Mouse (Mus musculus) CH12.LX (cell line): ENCODE results near the gene Cntn4. TPM values are rescaled to one million over a fixed set of nuclear protein-coding genes. Genes with fewer than 3 reads are reported as not detected.

Source experiments
- DNase-seq: peaks from one replicate; pipeline ENCODE4 v3.0.0-alpha.2; 2013; ENCODE audit errors: extremely low read depth
- H3K27ac ChIP-seq: 2 replicates; pipeline ENCODE4 v1.5.1; 2012; ENCODE audit warnings: low read depth, mild to moderate bottlenecking, control low read depth, moderate library complexity; ENCODE audit not compliant: insufficient read depth
- H3K27me3 ChIP-seq: replicated peaks from 2 replicates; pipeline ENCODE3; 2012; ENCODE audit warnings: inconsistent platforms
- H3K36me3 ChIP-seq, 2 experiments: replicated peaks in 1 of 2; 2 replicates each; pipeline versions ENCODE3 to v1.6.1; 2012; ENCODE audit warnings: inconsistent platforms in 1 of 2, low read length in 1 of 2, mild to moderate bottlenecking in 1 of 2, mixed read lengths in 1 of 2, moderate library complexity in 1 of 2; ENCODE audit not compliant: control insufficient read depth in 1 of 2, insufficient read depth in 1 of 2
- H3K4me1 ChIP-seq, 2 experiments: 2 replicates each; pipeline ENCODE4 v1.6.1; 2012; ENCODE audit warnings: inconsistent platforms in 1 of 2, moderate library complexity in 1 of 2; ENCODE audit not compliant: insufficient read depth in 2 of 2, control insufficient read depth in 1 of 2
- H3K4me2 ChIP-seq: 2 replicates; pipeline ENCODE4 v1.6.1; 2012; ENCODE audit warnings: low read depth, mild to moderate bottlenecking, control low read depth; ENCODE audit not compliant: poor library complexity, insufficient read depth, severe bottlenecking
- H3K4me3 ChIP-seq, 3 experiments: fragments of 150-350 bp in 1 of 3; sonication (generic) in 1 of 3; replicated peaks in 1 of 3; 2 replicates each; pipeline versions ENCODE3 to v1.5.1; 2011 to 2012; ENCODE audit warnings: low read depth in 2 of 3, low read length in 2 of 3, mild to moderate bottlenecking in 2 of 3, moderate library complexity in 2 of 3, control low read depth in 1 of 3, improper control_type of control experiment in 1 of 3, inconsistent platforms in 1 of 3, mixed read lengths in 1 of 3; ENCODE audit not compliant: poor library complexity in 1 of 3
- H3K79me2 ChIP-seq: replicated peaks from 2 replicates; pipeline ENCODE4 v1.6.1; 2012; ENCODE audit warnings: mild to moderate bottlenecking, moderate library complexity; ENCODE audit not compliant: control insufficient read depth, poor library complexity, insufficient read depth, severe bottlenecking; ENCODE audit errors: extremely low read depth
- H3K9ac ChIP-seq: 2 replicates; pipeline ENCODE4 v1.6.1; 2012; ENCODE audit warnings: low read depth, mild to moderate bottlenecking, control low read depth, moderate library complexity; ENCODE audit not compliant: insufficient read depth
- H3K9me3 ChIP-seq: replicated peaks from 2 replicates; pipeline ENCODE3; 2012; ENCODE audit warnings: low read length, inconsistent platforms, mixed read lengths
- BHLHE40 ChIP-seq: IDR thresholded peaks from 2 replicates; pipeline ENCODE4 v1.6.1; 2011; ENCODE audit warnings: mild to moderate bottlenecking, low read depth, low read length, improper control_type of control experiment
- CTCF ChIP-seq, 2 experiments: IDR thresholded peaks in 1 of 2; conservative IDR thresholded peaks in 1 of 2; 2 replicates each; pipeline ENCODE4 v1.5.1; 2011 to 2012; ENCODE audit warnings: low read depth in 2 of 2, low read length in 2 of 2, improper control_type of control experiment in 1 of 2, inconsistent platforms in 1 of 2, mild to moderate bottlenecking in 1 of 2, moderate library complexity in 1 of 2
- ELF1 ChIP-seq: IDR thresholded peaks from 2 replicates; pipeline ENCODE4 v1.6.1; 2014; ENCODE audit warnings: low read depth, mild to moderate bottlenecking, inconsistent platforms, low read length, improper control_type of control experiment
- EP300 ChIP-seq: IDR thresholded peaks from 2 replicates; pipeline ENCODE4 v1.6.1; 2011; ENCODE audit warnings: low read length, improper control_type of control experiment
- ETS1 ChIP-seq: conservative IDR thresholded peaks from 2 replicates; pipeline ENCODE4 v1.6.1; 2012; ENCODE audit warnings: low read depth, mild to moderate bottlenecking, inconsistent platforms, low read length, improper control_type of control experiment, moderate library complexity
- IRF4 ChIP-seq: IDR thresholded peaks from 2 replicates; pipeline ENCODE4 v1.6.1; 2014; ENCODE audit warnings: low read depth, mild to moderate bottlenecking, inconsistent platforms, low read length, improper control_type of control experiment
- JUN ChIP-seq: IDR thresholded peaks from 2 replicates; pipeline ENCODE4 v1.6.1; 2011; ENCODE audit warnings: low read depth, mild to moderate bottlenecking, low read length, improper control_type of control experiment, moderate library complexity; ENCODE audit not compliant: insufficient read depth
- JUND ChIP-seq: conservative IDR thresholded peaks from 2 replicates; pipeline ENCODE4 v1.6.1; 2011; ENCODE audit warnings: low read depth, low read length, improper control_type of control experiment
- KAT2A ChIP-seq: IDR thresholded peaks from 2 replicates; pipeline ENCODE4 v1.6.1; 2012; ENCODE audit warnings: low read length, improper control_type of control experiment, inconsistent platforms; ENCODE audit not compliant: insufficient replicate concordance
- MAFK ChIP-seq: IDR thresholded peaks from 2 replicates; pipeline ENCODE4 v1.6.1; 2011; ENCODE audit warnings: low read length, improper control_type of control experiment; ENCODE audit not compliant: insufficient replicate concordance
- MYC ChIP-seq: IDR thresholded peaks from 2 replicates; pipeline ENCODE4 v1.6.1; 2011; ENCODE audit warnings: low read depth, mild to moderate bottlenecking, improper control_type of control experiment, low read length
- NELFE ChIP-seq: IDR thresholded peaks from 2 replicates; pipeline ENCODE4 v1.6.1; 2011; ENCODE audit warnings: low read depth, low read length, improper control_type of control experiment
- NRF1 ChIP-seq: IDR thresholded peaks from 2 replicates; pipeline ENCODE4 v1.6.1; 2014; ENCODE audit warnings: low read depth, mild to moderate bottlenecking, inconsistent platforms, low read length, improper control_type of control experiment, moderate library complexity
- PAX5 ChIP-seq: IDR thresholded peaks from 2 replicates; pipeline ENCODE4 v1.6.1; 2012; ENCODE audit warnings: low read length, inconsistent platforms, mixed read lengths
- POLR2A ChIP-seq: IDR thresholded peaks from 2 replicates; pipeline ENCODE4 v1.6.1; 2011; ENCODE audit warnings: low read depth, mild to moderate bottlenecking, improper control_type of control experiment, low read length
- SMC3 ChIP-seq: IDR thresholded peaks from 2 replicates; pipeline ENCODE4 v1.6.1; 2011; ENCODE audit warnings: low read depth, low read length, improper control_type of control experiment
- TBP ChIP-seq: conservative IDR thresholded peaks from 2 replicates; pipeline ENCODE4 v1.6.1; 2011; ENCODE audit warnings: low read depth, low read length, improper control_type of control experiment
- TCF12 ChIP-seq: IDR thresholded peaks from 2 replicates; pipeline ENCODE4 v1.6.1; 2014; ENCODE audit warnings: low read depth, mild to moderate bottlenecking, inconsistent platforms, low read length, improper control_type of control experiment
- USF2 ChIP-seq: conservative IDR thresholded peaks from 2 replicates; pipeline ENCODE4 v1.6.1; 2011; ENCODE audit warnings: low read depth, low read length, improper control_type of control experiment
- ZC3H11A ChIP-seq: IDR thresholded peaks from 2 replicates; pipeline ENCODE4 v1.6.1; 2012; ENCODE audit warnings: low read depth, mild to moderate bottlenecking, inconsistent platforms, low read length, improper control_type of control experiment
- ZMIZ1 ChIP-seq: IDR thresholded peaks from 2 replicates; pipeline ENCODE4 v1.6.1; 2012; ENCODE audit warnings: low read depth, mild to moderate bottlenecking, inconsistent platforms, low read length, improper control_type of control experiment
- dilution Hi-C: fragments of 300-500 bp; cut with MboI; formaldehyde crosslinking; loops from 2 replicates; pipeline ENCODE4 v1.14.3; 2020; ENCODE audit warnings: low sequenced_read_pairs; ENCODE audit not compliant: extremely low pct_unique_long_range_greater_than_20kb, extremely low pct_ligation_motif_present
- in situ Hi-C: fragments of 300-500 bp; cut with MboI; formaldehyde crosslinking; loops from 3 replicates; pipeline ENCODE4 v1.14.3; 2019; ENCODE audit warnings: low sequenced_read_pairs, low pct_ligation_motif_present, low pct_unique_long_range_greater_than_20kb, mixed read lengths
- polyA plus RNA-seq: library from polyadenylated mRNA; unstranded; fragments of >175 nt; gene quantifications from 2 replicates; pipeline ENCODE4 v1.2.1, GENCODE M21; 2012; ENCODE audit warnings: low read depth; ENCODE audit not compliant: insufficient read length
- total RNA-seq, 2 experiments: library from RNA; depleted of rRNA; stranded (reverse); fragments of 300-350 nt in 1 of 2; fragments of >200 nt in 1 of 2; gene quantifications; 2 replicates each; pipeline ENCODE4 v1.2.3; 2012 to 2014

Cntn4 gene
- total and polyA plus RNA-seq, 3 experiments: 0.14 TPM; not detected in 2

DNA sequence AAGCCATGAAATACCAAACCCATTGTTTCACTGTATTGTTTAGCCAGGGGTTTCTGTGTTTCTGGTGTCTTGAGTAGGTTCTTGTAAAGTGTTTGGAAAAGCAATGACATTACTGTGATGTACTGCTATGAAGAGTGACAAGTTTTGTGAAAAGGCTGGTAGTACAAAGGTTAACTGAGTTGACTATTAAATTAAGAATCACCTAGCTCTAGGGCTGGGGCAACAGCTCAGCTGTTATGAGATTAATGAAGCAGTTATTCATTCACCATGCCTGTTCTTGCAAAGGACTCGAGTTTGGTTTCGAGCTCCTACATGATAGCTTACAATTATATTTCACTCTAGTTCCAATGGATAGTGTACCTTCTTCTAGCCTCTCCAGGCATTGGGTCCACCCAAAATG lies 371.4 kb downstream of the Cntn4 start:
- Histone ChIP-seq H3K27me3 (no peaks in the 10 kb centered on the region), H3K9ac (no peak overlapping the region), H3K4me1 (no peaks in the 10 kb centered on the region), H3K27ac (no peak overlapping the region), H3K79me2 (no peaks in the 10 kb centered on the region), H3K4me2 (no peak overlapping the region), H3K36me3 (no peaks in the 10 kb centered on the region), H3K4me3 (no peak overlapping the region), H3K9me3 (no peaks in the 10 kb centered on the region)
- in situ Hi-C loops: no loop called here
- no peak for DNase-seq
- dilution Hi-C loops: no loop called here
- TF ChIP-seq NELFE (no peak), TCF12 (no peak), USF2 (no peak), POLR2A (no peak), SMC3 (no peak), PAX5 (no peak)

DNA sequence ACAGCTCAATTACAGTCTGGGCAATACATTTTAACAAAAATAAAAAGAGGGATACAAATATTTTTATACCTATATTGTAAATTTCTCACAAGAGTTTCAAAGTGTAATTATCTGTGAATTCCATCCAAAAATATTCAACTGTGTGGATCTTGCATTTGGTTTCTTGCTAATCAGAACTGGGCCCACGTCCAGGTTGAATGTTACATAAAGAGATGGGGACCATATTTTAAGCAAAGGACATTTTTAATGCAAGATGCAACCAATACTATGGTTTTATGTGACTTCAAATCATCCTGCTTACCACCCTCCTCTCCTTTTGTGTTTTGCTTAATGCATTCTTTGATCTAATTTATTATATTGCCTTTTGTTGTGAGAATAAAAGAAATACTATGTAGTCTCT lies 378.7 kb downstream of the Cntn4 start:
- in situ Hi-C loops (no loop called here), dilution Hi-C loops (no loop called here)
- no peaks in the 10 kb centered on the region for H3K9me3 ChIP-seq
- H3K4me3 ChIP-seq: no peak overlapping the region
- no peak for DNase-seq
- no peaks in the 10 kb centered on the region for H3K4me1 ChIP-seq
- TF ChIP-seq KAT2A (no peak), JUN (no peak), MAFK (no peak), POLR2A (no peak), MYC (no peak), NELFE (no peak), BHLHE40 (no peak), ZC3H11A (no peak), NRF1 (no peak), IRF4 (no peak), JUND (no peak), ETS1 (no peak), CTCF (conservative IDR thresholded peaks at IDR 0.05 in 1 of 2, IDR thresholded peaks at IDR 0.05 in 1 of 2; ENCODE audit: low read depth in 2 of 2, low read length in 2 of 2) (no peak), ZMIZ1 (no peak), ELF1 (no peak), TBP (no peak), EP300 (no peak)
- no peak overlapping the region for H3K9ac ChIP-seq
- no peaks in the 10 kb centered on the region for H3K79me2 ChIP-seq
- H3K4me2 ChIP-seq: no peak overlapping the region
- H3K27me3 ChIP-seq: no peaks in the 10 kb centered on the region
- no peaks in the 10 kb centered on the region for H3K36me3 ChIP-seq
- H3K27ac ChIP-seq: no peak overlapping the region
